Mouse (Mus musculus): ENCODE results near the gene Slc6a5.

Gene Slc6a5

DNA sequence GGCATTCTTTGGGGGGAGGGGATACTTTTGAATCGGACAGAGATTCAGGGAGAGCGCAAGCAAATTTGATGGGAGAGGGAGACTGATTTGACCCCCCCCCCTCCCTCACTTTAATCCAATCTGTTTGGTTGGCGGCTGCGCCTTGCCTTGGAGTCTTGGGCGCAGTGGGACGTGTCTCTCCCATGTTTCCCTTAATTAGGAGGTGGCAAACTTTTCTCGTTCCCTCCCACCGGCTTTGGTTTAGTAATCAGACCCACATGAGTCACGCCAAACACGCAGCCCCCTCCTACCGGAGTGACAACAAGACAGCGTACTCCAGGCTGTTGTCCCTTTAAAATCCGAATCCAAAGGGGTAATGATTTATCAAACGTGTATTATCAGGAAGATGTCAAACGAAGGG lies at the start of gene Slc6a5:
TSS of gene Slc6a5 (plus strand) at position 297 of the 400 bp plus-strand sequence.
- DNase-seq (ENCODE audit: low spot score) = no peak

- no peak for DNase-seq (ENCODE audit: low spot score)
Measured at GRCm38 (mm10) chr7:49861196-49861595, 48.8 kb upstream of the Slc6a5 start.

DNA sequence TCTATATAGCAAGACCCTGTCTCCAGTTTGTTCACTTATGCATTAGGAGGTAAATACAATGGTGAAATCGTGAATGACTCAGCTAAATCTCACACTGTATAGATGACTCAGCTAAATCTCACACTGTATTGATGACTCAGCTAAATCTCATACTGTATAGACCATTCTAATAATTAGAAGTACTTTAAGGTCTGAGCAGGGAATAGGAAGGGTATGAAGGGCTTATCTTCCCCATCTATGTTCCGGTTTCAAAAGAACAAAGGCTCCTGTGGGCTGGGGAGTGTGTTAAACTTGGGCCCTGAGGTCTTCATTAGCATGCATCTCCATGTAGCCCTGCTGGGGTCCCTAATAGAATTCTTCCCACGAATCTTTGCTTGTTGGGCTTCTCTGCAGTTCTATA lies 46.2 kb upstream of the Slc6a5 start:
- no peak for DNase-seq (ENCODE audit: low spot score)

- DNase-seq (ENCODE audit: low spot score) = no peak
Measured at GRCm38 (mm10) chr7:49869656-49870055, 40.3 kb upstream of the Slc6a5 start.

DNA sequence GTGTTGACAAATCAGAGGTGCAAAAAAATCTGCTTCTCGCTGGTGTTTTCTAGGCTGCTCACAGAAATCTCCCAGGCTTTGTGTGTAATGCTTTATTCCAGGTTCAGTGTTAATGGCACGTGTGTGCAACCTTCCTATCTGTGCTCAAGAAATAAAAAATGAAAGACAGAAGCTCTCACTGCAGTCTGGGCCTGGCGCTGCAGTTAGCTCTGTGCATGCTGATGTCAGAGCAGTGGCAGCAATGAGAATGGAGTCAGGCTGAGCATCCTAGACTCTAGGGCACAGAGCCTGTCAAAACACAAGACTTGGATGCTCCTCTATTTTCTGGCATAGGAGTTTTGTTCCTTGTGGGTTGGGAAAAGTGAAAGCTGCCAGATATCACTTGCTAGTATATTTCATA lies 39.7 kb upstream of the Slc6a5 start:
- DNase-seq (ENCODE audit: low spot score) = no peak

GRCm38 (mm10) chr7:49877307-49877706 lies 32.6 kb upstream of the Slc6a5 start:
- no peak for DNase-seq (ENCODE audit: low spot score)

DNA sequence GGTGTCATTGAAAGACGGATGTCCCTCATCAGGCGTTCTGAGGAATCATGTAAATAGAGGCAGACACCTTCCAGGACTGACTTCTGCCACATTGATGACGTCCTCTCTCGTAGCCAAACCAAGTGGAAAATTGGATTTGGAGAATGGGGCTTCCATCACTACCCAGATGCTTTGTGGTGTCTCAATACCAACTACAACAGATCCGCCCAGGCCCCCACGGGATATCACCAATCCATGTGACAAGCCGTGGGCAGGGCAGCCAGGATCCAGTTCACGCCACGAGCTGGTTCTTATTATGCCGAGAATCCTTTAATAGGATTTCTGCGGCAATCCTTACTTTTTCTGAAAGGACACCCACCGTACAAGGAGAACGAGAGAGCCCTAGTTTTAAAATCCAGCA lies 30.9 kb upstream of the Slc6a5 start:
- no peak for DNase-seq (ENCODE audit: low spot score)

DNA sequence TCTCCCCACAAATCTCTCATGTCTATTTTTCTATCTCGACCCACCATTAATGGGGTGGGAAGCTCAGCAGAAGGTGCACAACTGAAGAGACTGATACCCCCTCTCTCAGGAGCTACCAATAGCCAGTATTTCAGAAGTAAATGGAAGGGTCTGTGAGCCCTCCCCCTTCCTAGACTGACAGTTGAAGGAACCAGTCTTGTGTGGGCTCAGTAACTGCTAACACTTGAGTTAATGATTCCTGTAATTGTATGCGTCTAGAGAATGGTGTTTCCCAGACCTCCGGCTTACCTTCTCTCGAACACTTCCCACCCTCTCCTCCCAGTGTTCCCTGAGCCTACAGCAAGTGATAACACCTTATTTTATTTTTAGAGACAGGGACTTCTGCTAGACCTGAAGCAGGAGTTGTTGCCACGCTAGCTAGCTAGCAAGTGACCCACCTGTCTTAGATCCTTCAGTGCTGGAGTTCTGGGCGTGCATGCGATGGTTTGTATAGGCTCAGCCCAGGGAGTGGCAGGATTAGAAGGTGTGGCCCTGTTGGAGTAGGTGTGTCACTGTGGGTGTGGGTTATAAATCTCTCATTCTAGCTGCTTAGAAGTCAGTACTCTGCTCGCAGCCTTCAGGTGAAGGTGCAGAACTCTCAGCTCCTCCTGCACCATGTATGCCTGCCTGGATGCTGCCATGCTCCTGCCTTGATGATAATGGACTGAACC lies 29.8 kb upstream of the Slc6a5 start:
- DNase-seq (ENCODE audit: low spot score) = no peak

DNA sequence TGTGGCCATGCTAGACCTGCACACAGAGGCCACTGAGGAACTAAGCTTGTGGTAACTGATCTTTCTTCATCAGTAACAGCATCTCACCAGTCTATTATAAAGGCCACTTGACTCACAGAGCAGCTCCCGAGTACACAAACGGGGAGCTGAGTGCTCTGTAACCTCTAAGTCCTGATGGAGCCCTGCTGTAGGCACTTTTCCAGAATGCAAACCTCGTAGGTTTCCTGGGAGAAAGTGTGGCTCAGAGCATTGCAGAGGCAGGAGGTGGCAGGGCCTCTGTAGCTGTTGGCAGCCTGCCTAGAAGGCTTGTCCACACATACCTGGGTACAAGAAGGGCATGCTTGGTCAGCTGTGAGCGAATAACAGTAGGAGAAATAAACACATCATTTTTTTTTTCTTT lies 27.7 kb upstream of the Slc6a5 start:
- DNase-seq (ENCODE audit: low spot score) = no peak

DNA sequence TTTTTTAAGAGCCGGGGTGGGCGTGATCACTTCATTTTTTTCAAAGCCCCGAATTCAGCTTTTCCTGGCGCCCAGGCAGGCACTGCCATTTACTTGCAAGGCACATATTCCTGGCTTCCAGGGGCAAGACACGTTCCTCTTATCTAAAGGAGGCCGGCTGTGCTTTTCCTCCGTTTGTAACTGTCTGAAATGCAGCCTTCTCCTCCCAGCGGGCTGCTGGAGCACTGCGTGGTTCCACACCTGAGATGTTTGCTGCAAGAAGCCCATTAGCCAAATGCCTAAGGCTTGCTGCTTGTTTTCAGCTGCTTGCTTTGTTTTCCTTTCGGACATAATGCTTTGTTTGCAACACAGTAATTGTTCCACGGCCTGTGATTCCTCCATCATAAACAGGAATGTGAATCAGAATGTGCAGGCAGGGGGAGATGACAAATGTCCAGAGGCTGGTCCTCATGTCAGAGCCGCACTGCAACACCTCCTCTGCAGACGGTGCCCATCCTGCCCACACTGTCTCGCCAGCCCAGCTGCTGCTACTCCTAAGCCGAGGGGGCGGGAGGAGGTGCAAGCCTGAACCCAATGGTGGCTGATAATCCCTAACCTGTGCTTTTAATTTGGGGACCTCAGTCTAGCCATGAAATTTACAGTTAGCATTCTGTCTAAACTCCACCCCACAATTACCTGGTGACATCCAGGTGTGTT lies 27.1 kb upstream of the Slc6a5 start:
- no peak for DNase-seq (ENCODE audit: low spot score)

DNA sequence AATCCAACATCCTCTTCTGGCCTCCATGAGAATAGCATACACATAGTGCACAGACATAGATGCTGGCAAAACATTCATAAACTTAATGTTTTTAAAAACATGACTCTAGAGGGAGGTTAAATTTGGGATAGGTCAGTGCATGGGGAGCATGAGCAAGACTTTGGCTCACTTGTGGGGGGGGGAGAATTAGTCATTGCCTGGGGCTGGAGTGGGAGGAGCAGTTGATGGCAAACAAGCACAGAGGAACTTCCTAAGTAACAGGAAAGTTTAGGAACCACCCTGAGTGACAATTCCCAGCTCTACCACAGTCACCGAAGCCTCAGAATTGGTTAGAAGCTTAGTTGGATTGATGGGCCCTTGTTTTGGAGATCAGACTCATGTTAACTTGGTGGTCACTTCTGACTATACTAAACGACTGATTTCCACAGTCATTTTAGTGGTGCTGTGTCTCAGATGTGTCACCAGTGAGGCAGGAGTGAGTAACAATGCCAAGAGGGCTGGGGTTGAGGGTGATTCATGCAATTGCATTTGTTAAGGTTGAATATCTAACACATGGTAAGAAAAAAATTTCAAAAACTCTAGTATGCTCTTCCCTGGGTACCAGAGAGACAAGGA lies 22.1 kb upstream of the Slc6a5 start:
- no peak for DNase-seq (ENCODE audit: low spot score)

GRCm38 (mm10) chr7:49894786-49895185 lies 15.2 kb upstream of the Slc6a5 start:
- no peak for DNase-seq (ENCODE audit: low spot score)

GRCm38 (mm10) chr7:49895296-49895695 lies 14.7 kb upstream of the Slc6a5 start:
- no peak for DNase-seq (ENCODE audit: low spot score)

DNA sequence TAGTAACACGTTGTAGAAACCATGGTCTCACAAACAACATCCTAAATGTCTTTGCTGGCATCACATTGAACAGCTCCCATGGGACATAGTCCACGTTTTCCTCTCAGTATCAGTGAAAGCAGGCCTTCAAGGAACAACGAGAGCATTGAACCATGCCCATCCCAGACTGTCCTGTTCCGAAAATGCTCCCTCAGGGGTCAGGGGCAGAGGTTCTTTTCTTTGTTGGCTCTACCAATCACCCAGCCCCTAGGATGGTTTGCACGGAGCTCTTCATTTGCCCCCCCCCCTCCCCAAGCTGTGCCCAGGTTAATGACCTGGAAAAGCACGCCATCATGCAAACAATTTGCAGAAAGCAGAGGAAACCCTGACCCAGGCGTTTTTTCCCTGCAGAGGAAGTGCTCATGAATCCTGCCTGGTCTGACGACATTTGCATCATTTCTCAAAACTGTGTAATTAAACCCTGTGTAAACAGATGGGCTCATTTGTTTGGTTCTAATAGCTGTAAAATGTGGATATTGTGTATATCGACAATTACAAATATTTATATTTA lies 7.9 kb upstream of the Slc6a5 start:
- DNase-seq (ENCODE audit: low spot score) = no peak

GRCm38 (mm10) chr7:49907191-49908171 lies 2.5 kb upstream of the Slc6a5 start:
- DNase-seq (ENCODE audit: low spot score) = no peak

GRCm38 (mm10) chr7:49908181-49908855 lies 1.6 kb upstream of the Slc6a5 start:
- DNase-seq (ENCODE audit: low spot score) = no peak

- no peak for DNase-seq (ENCODE audit: low spot score)
Measured at GRCm38 (mm10) chr7:49908990-49909411, 945 bp upstream of the Slc6a5 start.

- no peak for DNase-seq (ENCODE audit: low spot score)
Measured at GRCm38 (mm10) chr7:49910361-49910760, 415 bp downstream of the Slc6a5 start.

DNA sequence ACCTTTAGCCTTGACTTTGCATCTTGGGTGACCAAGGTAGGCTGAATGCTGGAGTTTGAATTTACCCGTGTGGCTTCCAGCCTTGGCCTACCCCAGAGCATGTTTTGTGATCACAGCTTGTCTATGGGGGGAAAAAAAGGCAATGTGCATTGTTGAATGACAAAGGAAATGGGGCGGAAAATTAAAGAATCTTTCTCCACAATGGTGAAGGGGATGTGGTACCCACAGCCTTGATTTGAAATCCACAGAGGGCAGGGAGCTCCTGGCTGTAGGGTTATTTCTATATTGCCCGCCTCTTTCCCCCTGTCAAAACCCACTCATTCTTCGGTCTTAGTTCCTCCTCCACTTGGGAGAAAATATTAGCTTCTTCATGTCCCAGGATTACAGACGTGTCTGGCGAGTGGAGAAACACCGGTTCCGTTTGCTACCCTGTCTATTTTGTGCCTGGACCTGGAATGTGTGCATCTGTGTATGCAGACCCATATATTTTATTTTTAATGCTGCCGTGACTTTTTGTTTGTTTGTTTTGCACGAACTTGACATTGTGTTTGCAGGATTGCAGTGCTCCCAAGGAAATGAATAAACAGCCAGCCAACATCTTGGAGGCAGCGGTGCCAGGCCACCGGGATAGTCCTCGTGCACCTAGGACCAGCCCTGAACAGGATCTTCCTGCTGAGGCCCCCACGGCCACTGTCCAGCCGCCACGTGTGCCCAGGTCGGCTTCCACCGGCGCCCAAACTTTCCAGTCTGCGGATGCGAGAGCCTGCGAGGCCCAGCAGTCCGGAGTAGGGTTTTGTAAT lies 1.4 kb downstream of the Slc6a5 start:
- no peak for DNase-seq (ENCODE audit: low spot score)

- no peak for DNase-seq (ENCODE audit: low spot score)
Measured at GRCm38 (mm10) chr7:49911947-49912262, 2.0 kb downstream of the Slc6a5 start.

DNA sequence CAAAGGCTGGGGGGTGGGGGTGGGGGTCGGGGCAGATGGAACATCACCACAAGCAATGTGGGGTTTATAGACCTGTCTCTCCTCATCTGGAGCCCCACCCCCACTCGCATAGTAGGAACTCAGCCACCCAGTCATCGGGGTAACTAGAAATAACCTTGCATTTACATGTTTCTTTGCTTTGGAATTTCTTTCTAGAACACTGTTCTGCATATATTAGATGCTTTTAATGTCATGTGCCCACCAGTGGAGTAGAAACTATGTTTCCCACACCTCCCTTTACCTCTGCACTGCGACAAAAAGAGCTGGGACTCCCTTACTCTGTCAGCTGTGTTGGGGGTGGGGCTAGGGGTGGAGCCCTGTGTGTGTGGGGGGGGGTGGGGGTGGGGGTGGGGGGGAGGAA lies 3.2 kb downstream of the Slc6a5 start:
- DNase-seq (ENCODE audit: low spot score) = no peak

Measured in ovary, postnatal 10 days (tissue).